Mouse (Mus musculus) erythroid progenitor cell, adult 5-6 weeks (primary cell): ENCODE measurements around the gene Sugct. TPM values are rescaled to one million over a fixed set of nuclear protein-coding genes. Genes with fewer than 3 reads are reported as not detected.

Experiments
- ATAC-seq: replicated peaks from 2 replicates; pipeline ENCODE4 v1.8.0; 2016; ENCODE audit warnings: moderate number of reproducible peaks, mild to moderate bottlenecking, moderate TSS enrichment, inconsistent platforms; ENCODE audit not compliant: poor library complexity, low FRiP score, severe bottlenecking
- total RNA-seq, 2 experiments: library from RNA; stranded (forward) in 1 of 2; stranded (reverse) in 1 of 2; fragments of 150-400 nt in 1 of 2; fragments of 186-747, 209-891 nt in 1 of 2; gene quantifications; 2 replicates each; pipeline versions ENCODE4 v1.2.3 to v1.2.4; 2015 to 2017; ENCODE audit warnings: low replicate concordance in 2 of 2

Sugct gene
- total RNA-seq, 2 experiments from 2014 or later, result not detected

DNA sequence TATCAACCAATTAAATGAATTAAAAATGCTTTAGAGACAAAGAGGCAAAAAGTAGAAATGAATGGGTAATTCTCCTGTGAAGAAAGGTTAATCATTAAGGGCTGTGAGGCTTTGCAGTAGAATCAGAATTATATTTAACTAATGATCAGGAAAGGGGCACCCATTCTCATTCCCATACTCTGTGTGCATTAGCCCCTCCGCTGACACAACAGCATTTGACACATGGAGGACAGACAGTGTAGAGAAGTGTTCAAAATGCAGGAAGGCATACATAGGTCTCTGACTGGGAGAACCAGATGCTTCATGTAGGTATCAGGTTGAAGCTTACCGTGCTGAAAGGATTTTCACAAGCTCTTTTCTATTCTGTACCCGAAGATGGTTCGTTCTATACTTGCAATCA is 393.8 kb downstream of the Sugct start:
- ATAC-seq, result no peak

DNA sequence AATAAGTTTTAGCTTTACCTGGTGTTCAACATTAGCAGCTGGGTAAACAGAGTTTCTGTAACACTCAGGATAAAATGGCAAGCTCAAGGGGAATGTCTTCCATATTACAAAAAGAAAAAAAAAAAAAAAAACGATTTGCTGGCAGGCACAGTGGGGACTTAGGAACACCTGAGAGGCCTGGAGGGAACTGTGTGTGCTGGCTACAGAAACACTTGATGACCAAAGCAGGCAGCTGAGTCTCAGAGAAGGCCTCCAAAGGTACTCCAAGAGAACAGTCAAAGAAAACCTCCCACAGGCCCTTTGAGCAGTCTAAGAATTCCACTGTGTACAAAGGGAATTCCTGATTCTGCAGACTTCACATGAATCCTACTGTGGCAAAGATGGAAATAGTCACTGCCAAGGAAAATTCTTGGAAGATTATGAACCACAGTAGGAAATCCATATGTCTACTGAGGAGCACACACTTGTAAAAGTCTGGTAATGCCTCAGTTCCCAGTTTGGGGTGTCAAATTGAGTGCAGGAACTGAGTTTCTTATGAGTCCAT is 397.8 kb downstream of the Sugct start:
- ATAC-seq, result no peak

DNA sequence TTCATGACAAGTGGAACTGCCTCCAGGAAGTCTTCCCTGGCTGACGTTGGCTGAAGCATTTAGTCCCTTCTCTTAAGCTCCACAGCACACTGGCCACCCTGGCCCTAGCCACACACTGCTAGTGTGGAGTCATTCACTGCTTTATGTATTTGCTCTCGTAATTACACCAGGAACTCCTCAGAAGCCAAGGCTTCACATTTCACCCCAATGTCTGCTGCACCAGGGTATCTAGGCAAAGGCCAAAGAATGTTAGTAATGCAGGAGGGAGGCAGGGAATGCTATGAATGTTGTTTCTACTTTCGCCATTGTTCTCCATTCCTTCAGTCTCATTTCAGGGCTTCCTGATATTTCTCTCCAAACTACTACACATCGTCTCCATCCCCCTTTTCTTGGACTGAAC is 398.4 kb downstream of the Sugct start:
- ATAC-seq, result no peak

DNA sequence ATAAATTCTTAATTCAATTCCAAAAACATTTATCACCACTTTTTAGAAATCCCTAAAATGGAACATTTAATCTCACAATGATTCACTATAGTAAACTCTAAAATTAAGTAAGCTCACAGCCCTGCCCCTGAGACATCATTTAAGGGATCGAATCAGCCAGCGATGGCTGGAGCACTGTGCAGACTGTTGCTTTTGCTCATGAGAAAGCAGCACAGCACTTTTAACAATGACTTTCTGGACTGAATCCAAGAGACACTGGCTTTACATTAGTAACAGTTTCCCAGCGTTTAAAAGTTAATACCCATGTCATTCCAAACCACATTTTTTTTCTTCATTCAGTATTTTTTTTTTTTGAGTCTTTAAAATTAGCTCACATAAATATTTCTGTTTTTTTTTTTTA is 398.9 kb downstream of the Sugct start:
- no peak for ATAC-seq

DNA sequence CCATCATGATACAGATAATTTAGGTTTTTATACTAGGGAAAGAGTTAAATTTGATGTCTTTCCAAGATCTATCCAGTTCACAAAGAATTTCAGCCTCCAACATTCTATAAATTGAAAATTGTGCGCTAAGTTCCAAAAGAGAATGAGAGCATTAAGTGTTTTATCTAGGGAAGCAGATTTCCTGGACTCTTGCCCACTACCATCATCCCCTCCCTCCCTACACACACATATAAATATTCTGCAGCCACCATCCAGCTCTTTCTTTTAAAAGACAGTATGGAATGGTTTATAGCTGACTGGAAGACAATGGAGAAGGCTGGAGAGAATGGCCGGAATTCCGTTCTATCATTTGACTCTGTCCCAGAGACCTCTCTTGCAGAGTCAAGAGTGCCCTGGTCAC is 404.3 kb downstream of the Sugct start:
- ATAC-seq, result no peak

DNA sequence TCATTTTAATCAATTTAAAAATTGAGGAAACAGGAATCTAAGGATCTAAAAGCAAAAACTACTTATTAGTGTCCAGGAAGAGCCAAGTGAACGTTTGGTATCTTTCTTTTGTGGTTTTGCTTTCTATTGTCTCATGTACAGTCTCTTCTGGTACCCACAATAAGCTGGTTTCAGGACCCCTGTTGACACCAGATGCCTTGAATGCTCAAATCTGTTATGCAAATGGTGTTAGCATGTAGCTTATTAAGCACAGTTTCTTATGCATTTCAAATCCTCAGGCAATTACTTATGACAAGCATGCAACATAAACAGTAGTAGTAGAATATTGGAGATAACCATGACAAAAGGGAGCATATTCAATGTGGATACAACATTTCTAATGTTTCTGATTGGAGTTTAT is 407.0 kb downstream of the Sugct start:
- no peak for ATAC-seq

DNA sequence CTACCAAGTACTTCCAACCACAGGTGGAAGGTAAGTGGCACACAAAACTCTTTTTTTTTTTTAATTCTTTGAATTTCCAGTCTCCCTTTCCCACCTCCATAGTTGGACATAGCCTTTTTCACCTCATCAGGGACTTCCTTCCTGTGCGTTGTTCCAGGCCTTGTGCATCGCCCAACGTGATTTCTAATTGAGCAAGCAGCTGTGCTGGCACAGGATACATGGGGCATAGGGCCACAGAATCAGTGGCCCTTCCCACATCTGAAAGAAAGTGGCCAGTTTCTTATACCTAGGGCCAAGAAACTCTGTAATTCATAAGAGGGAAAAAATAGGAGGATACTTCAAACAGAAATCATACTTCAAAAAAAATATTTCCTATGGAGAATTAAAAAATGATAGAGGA is 449.4 kb downstream of the Sugct start:
- no peak for ATAC-seq

DNA sequence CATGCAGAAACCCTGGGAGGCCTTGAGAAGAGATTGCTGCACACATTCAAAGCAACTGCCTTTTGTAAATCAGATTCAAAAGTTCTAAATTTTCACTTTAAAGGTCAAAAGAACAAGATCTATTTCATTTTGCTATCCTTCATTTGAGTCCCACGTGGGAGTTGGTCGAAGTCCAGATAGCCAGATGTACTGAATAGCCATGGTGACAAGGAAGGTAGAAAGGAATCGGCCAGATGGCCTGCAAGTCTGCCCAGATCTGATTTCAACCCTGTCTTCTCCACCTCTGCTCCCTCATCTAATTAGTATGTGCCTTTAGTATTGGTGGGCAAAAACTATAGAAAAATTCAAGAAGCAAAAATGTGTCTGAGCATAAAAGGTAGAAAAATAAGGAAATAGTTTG is 478.8 kb downstream of the Sugct start:
- ATAC-seq, result no peak

DNA sequence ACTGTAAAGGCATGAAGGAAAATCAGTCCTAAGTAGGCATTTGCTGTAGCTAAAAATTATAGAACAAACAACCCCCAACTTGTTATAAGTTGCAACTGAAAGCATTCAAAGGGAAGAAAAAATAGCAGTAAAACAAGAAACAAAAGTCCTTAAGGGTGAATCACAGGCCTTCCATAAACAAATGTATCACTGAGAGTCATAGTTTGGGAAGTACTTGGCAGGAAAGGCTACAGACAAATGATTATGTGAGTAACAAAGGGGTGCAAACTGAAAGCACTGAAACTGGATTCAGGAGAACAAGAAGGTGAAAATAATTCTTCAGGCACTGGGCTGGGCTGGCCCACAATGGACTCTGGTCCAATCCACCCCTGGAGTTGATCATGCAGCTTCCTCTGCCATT is 482.7 kb downstream of the Sugct start:
- ATAC-seq, result no peak

DNA sequence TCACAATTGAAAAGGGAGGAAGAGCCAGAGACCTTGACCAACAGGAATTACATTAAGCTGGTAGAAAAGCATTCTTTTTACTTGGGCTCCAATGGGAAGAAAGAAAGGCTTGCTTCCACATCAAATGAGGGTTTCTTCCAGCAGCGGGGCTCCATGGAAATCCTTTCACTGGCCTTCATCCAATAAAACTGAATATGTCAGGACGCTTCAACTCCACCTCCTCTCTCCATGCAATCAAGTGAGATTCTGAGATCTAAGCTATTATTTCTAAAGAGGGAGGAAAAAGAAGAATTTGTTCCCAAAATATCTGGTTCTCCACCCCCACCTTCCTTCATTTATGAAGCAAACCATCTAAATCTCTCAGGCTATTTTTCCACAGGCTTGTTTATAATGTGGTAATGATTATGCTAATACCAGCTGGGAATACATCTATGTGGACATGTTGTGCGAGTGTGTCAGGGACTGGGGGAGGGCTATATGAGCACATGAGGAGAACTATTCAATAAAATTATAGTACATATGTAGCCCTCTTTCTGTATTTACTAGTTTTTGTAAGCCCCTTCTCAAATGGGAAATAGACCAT is 505.1 kb downstream of the Sugct start:
- no peak for ATAC-seq

DNA sequence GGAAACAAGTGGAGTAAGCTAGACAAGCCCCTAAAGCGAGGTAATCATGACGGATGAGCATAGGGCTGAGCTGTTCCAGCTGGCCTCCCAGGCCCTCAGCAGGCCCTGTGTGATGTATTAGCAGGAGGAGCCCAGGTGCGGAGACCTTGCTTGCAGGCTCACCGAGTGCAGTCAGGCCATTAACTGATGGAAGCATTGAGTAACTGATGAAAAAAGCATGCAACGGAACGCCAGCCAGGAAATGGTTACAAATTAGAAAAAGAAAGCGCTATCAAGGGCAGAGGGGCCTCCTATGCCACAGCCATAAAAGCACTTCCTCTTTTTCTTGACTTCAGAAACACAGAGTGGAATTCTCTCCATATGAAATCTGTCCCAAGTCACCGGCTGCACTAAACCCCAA is 510.1 kb downstream of the Sugct start:
- ATAC-seq, result no peak

DNA sequence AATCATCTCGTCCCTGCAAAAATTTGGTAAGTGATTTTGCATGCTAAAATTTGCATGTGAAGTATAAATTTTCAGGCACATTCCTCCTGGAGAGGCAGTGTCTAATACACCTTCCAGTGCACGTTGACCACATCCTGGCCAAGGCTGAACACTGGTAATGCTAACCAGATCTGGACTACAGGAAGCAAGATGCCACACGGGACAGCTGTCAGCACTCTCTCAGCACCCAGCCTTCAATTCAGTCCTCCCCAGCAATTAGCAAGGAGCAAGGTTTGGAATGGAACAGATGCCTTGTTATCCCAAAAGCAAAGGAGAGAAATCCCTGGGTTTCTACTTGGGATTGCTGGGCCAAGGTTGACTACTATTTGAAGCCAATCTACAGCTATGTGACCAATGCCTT is 529.4 kb downstream of the Sugct start:
- no peak for ATAC-seq

DNA sequence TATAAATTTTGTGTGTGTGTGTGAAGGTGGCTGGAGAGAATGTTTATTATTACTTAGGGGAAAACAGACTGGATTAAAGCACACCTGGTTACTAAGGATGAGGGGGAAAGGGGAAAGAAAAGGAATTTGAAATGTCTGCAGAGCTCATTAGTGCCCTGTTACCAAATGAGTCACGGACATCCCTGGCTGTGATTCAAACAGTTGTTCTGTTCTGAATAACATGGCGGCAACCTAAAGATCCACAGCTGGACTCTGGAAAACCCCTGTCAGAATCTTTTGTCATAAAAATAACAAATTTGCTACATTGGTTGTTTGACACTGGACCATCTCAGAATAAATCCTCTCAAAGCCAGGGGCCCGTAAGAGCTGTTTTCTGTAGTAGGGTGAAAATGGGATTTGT is 530.6 kb downstream of the Sugct start:
- no peak for ATAC-seq

DNA sequence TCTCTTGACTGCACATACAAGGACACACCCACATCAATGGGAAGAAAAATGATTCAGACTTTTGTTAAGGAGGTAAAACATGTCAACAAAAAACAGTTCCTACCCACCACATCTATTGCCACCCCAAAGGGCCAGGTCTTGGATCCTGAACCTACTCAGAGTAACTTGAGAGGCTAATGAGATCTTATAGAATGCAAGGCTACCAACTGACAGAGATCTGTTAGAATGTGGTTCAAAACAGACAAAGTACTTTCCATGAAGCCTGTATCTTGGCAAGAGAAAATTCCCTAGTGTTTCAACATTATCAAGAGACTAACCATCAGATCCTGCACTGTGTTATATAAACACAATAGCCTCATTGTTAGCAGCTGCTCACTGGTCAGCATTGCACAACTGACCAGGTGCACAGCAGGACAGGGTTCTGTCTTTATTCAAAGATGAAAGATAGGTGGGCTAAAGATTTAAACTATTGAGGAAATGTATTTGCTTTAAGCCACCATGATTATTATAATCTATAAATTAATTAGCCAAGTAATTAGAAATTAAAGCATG is 548.8 kb downstream of the Sugct start:
- no peak for ATAC-seq

DNA sequence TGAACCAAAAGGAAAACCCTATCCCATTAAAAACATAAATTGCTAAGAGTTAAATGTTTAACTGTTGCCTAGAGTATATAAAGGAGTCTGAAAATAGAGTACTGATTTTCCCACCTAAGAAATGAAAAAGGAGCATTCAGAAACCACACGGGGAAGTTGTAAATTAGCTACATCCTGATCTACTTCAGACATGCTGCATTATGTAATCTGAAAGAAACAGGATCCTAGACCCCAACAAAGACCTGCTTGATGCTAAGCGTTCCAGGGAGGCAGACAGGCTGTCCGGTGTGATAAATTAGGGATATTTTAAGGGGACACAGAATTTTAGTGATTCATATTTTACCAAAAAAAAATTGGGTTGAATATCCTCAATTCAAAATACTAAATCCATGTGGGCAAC is 579.3 kb downstream of the Sugct start:
- ATAC-seq, result no peak

DNA sequence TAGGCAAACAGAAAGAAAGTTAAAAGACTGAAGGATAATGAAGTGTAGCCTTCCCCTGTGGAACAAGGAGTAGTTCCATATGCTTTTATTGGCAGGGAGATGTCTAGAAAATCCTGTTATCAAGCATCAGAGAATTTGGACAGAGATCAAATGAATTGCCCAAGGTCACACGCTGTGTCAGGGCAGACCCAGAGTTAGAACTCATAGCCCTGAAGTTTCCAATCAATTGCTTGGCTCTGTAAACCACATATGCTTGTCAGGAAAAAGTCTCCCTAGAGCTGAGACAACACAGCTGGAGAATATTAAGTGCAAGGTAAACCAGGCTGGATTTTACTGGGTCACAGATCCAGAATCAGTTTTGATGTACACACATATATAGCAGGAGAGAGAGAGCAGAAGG is 593.0 kb downstream of the Sugct start:
- no peak for ATAC-seq

DNA sequence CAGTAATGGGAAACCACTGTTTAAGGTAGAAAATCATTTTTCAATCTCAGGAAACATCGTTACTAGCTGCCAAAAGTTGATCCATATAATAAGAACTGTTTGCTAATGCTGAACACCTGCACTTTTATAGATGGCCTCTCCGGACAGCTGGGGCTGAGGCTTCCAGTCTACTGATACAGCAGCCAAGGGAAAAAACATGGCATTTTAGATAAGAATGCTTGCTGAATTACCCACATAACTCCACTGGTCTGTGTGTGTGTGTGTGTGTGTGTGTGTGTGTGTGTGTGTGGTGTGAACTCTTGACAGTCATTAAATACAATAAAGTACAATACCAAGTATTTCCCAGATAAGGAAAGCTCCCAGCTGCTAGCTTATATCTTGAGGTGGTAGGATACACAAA is 608.8 kb downstream of the Sugct start:
- no peak for ATAC-seq

DNA sequence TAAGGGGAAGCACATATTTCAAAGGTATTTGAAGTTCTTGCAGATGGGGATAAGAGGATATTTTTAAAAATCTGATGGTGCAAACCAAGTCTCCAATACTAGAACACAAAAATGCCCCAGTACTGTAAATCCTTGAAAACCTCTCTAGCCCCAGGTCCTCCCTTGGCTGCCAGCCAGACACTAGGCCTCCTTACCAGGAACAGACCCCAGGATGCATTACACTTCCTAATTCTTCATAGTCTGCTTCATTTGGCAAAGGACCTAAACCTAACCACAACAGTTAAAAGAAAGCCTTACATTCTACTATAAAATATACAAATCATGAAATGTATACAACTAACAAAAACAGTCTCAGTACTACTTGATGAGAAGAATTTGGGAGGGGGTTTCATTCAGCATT is 609.2 kb downstream of the Sugct start:
- ATAC-seq, result no peak

DNA sequence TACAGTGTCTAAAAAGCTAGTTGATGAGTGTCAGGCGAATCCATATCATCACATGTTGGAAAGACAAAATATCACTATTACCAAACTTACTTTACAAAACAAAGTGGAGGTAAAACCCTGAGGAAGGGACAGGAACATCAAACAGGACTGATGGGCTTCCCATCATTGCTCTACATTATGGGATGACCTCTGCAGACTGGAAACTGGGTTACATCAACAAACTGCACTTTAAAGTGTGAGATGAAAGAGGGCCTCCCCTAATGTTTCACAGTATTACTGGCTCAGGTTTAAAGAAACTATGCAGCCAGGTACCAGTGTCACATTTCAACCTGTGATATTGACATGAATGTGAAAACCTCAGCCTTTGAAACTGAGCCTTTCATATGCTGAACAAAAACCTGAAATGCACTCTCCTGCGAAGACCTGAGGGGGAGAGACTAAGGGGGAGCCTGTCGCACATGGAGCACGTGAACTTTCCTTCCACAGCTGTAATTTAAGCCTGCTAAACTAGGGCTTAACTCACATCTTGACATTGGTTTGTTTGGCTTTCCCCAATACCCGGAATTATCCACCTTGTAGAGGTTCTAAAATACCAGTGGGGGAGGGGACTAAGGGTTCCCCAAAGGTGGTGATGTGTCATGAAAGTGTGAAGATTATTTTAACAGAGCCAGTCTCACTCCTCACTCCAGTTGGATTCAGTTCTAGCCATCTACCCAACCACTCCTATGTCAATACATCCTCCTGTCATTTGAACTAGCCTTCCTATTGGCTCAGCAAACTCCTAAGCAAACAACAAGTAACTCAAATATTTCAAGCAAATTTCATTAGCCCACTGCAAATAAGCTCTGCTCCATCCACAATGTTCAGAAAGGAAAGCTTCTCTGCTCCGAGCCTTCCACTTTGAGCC is 610.2 kb downstream of the Sugct start:
- ATAC-seq, result no peak

DNA sequence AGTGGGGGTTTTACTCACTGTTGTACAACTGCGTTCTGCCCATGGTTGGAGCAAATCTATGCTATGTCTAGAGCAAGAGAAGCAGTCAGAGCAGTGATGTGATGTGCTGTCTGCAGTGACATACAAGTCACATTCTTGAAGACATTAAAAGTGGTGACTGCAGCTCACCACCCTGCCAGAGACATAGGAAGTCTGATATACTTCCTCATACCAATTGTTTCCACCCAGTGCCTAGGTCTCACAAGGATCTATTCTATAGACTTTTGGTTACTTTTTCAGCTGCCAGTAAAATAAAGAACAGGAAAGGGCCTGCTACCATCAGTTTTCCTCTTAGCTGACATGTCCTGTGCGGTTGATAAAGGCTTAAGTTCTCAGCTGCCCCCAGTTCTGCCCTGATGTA is 613.7 kb downstream of the Sugct start:
- ATAC-seq, result no peak

DNA sequence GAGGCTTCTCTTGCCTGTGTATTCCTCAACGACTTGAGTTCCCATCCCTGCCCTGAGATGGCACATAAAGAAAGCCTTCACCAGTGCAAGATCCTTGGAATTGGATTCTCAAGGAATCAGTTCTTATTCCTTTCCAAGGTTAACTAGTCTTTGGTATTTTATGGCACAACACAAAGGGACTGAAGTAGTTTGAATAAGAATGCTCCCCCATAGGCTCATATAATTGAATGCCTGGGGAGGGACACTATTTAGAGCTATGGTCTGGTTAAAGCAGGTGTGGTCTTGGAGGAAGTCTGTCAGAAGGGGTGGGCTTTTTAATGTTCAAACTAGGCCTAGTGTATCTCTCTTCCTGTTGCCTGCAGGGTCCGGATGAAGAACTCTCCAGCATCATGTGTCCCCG is 629.8 kb downstream of the Sugct start:
- ATAC-seq, result no peak
